Mouse (Mus musculus) kidney, adult 2 months (tissue): ENCODE data around the gene Polg. TPM values are rescaled to one million over a fixed set of nuclear protein-coding genes. Genes with fewer than 3 reads are reported as not detected.

Experiments
- DNase-seq: peaks from one replicate; pipeline ENCODE4 v3.0.0; 2021
- H3K27ac ChIP-seq: fragments of 200-500 bp; 2 replicates; pipeline ENCODE4 v1.5.1; 2012; ENCODE audit warnings: low read depth, low read length, control low read depth, inconsistent platforms; ENCODE audit not compliant: insufficient read depth
- H3K27me3 ChIP-seq: fragments of 200-500 bp; replicated peaks from 2 replicates; pipeline ENCODE4 v1.6.1; 2012; ENCODE audit warnings: mild to moderate bottlenecking, moderate library complexity, low read length, inconsistent platforms; ENCODE audit not compliant: control insufficient read depth, insufficient read depth
- H3K36me3 ChIP-seq: fragments of 200-500 bp; 2 replicates; pipeline ENCODE4 v1.6.1; 2012; ENCODE audit warnings: mild to moderate bottlenecking, moderate library complexity, low read length, inconsistent platforms; ENCODE audit not compliant: control insufficient read depth, insufficient read depth
- H3K4me1 ChIP-seq: fragments of 200-500 bp; 2 replicates; pipeline ENCODE4 v1.6.1; 2011; ENCODE audit warnings: low read length; ENCODE audit not compliant: control insufficient read depth, insufficient read depth
- H3K4me3 ChIP-seq: fragments of 200-500 bp; 2 replicates; pipeline ENCODE4 v1.5.1; 2011; ENCODE audit warnings: mild to moderate bottlenecking, low read depth, low read length, control low read depth; ENCODE audit not compliant: insufficient read depth
- CTCF ChIP-seq: fragments of 200-500 bp; conservative IDR thresholded peaks from 2 replicates; pipeline ENCODE4 v1.5.1; 2011; ENCODE audit warnings: low read depth, mild to moderate bottlenecking, control low read depth, low read length, moderate library complexity, mixed read lengths; ENCODE audit not compliant: insufficient read depth, insufficient read length
- POLR2A ChIP-seq: fragments of 200-500 bp; IDR thresholded peaks from one replicate; pipeline ENCODE4 v1.6.1; 2011; ENCODE audit warnings: low read depth, low read length, control low read depth
- WGBS: fragments of 180-500 bp; shearing (Covaris S2); methylation state at CpG from one replicate; pipeline ENCODE4 v1.1.7; 2018; 5-methylcytosine and 5-hydroxymethylcytosine counted together
- polyA plus RNA-seq: library from polyadenylated mRNA; depleted of rRNA; stranded (reverse); fragments of >200 nt; gene quantifications from 2 replicates; pipeline ENCODE4 v1.2.3, GENCODE M21; 2012

Polg gene
- polyA plus RNA-seq, 1 experiment = 33.8 TPM

DNA sequence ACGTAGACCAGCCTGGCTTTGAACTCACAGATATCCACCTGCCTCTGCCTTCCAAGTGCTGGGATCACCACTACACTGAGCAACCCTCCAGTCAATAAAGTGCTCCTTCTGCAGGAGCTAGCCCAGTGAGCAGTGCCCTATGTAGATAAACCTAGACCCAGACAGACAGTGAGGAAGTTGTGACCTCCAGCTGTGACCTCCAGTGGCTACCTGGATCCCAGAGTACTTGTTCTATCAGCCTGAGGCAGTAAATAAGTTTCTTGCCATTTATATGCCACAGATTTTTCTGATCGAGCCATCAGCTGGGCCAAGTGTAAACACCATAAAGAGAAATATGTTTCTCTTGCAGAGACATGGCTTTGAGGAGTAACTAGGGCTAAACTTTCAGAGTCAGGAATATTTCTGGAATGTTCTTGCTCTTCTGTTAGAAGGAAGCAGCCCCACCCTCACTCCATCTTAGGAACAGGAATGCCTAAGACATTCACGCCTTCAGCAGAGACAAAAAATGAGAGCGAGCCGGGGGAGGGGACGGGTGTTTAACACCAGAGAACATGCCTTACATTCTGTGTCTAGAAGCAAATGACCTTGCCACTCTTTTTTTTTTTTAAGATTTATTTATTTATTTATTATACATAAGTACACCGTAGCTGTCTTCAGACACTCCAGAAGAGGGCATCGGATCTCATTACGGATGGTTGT, 7.5 kb upstream of the Polg start:
- no peak overlapping the region for H3K4me3 ChIP-seq
- no peak overlapping the region for H3K27ac ChIP-seq
- H3K4me1 ChIP-seq = no peaks in the 10 kb centered on the region
- no peaks in the 10 kb centered on the region for H3K27me3 ChIP-seq
- WGBS = 89% methylated on average over 9 of the region's 9 CpGs
- no peak for TF ChIP-seq CTCF
- no peak for TF ChIP-seq POLR2A
- no peaks in the 10 kb centered on the region for H3K36me3 ChIP-seq
- DNase-seq = no peak

DNA sequence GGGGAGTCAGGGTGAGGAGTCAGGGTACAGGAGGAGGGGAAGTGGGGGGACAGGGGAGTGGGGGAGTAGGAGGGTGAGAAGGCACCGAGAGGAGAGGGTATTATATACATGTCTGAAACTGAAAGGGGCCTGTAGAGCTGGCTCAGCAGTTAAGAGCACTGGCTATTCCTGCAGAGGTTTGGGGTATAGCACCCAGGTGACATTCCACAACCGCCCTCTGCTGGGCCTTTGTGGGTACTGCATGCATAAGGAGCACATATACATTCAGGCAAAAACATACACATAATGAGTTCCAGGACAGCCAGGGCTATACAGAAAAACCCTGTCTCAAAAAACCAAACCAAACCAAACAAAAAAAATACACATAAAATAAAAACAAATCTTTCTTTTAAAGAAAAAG, 6.6 kb upstream of the Polg start:
- Histone ChIP-seq H3K36me3 (no peaks in the 10 kb centered on the region), H3K27ac (no peak overlapping the region), H3K4me1 (no peaks in the 10 kb centered on the region), H3K4me3 (no peak overlapping the region), H3K27me3 (no peaks in the 10 kb centered on the region)
- 65% methylated on average over 2 of the region's 2 CpGs for WGBS
- DNase-seq = no peak
- TF ChIP-seq CTCF = peak; percentile 41
- TF ChIP-seq POLR2A = no peak

DNA sequence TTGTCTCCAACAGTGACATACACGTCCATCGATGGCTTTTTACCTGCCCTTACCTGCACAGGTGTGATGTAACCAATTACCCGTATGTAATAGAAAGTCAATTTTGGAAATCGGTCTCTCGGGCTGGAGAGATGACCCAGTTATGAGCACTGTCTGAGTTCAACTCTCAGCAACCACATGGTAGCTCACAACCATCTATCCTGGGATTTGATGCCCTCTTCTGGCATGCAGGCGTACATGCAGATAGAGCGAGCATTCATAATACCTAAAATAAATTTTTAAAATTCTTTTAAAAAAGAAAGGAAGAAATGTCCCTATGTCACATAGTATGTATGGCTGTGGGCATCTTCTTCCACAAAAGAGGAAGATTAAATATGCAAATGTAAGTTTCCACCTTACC, 5.3 kb upstream of the Polg start:
- TF ChIP-seq POLR2A = no peak
- peak; percentile 43; the same call in 1 of the 2 replicates for TF ChIP-seq CTCF
- Histone ChIP-seq H3K36me3 (no peaks in the 10 kb centered on the region), H3K27me3 (no peaks in the 10 kb centered on the region), H3K4me1 (no peaks in the 10 kb centered on the region; the same call in 1 of the 2 replicates), H3K4me3 (no peak overlapping the region), H3K27ac (no peak overlapping the region)
- no peak for DNase-seq
- 72% methylated on average over 7 of the region's 7 CpGs for WGBS

DNA sequence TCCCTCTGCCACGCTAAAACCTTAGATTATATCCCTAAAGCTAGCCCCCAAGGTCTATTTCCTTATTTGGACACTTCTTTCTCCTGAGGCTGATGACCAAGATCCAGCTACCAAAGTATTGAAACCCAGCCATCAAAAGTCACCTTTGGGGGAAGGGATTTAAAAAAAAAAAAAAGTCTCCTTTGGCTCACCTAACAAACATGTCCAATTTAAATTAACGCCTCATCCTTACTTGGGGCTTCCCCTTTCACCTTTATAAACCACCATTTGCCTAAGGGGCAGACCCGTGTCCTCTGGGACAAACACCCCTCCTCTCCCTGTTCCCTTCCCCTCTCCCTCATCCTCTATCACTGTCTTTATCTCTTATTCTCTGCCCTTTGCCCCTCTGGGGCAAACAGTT, 4.6 kb upstream of the Polg start:
- TF ChIP-seq CTCF = no peak
- no peak for TF ChIP-seq POLR2A
- Histone ChIP-seq H3K4me3 (no peak overlapping the region), H3K4me1 (no peaks in the 10 kb centered on the region; the same call in 1 of the 2 replicates), H3K27me3 (no peaks in the 10 kb centered on the region), H3K27ac (no peak overlapping the region), H3K36me3 (no peaks in the 10 kb centered on the region)
- DNase-seq = no peak
- WGBS = 74% methylated on average over 3 of the region's 3 CpGs

DNA sequence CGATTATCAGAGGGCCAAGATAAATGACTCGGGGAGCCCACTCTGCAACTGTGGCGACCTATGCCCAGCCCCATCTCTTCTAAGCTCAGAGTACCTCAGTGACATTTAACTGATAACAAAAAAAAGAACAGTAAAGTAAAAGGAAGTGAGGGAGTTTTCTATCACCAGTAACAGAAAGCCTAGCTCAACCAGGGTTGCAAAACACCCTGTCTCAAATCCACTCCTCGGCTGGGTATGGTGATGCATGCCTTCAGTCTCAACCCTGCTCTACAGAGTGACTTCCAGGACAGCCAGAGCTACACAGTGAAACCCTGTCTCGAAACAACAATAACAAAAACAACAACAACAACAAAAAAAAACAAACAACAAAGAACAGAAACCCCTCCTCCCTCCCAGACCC, 3.6 kb upstream of the Polg start:
- no peak for DNase-seq
- no peaks in the 10 kb centered on the region for H3K27me3 ChIP-seq
- H3K4me3 ChIP-seq = no peak overlapping the region
- no peak for TF ChIP-seq POLR2A
- TF ChIP-seq CTCF = no peak
- WGBS = 89% methylated on average over 5 of the region's 5 CpGs
- H3K27ac ChIP-seq = no peak overlapping the region
- H3K36me3 ChIP-seq = no peaks in the 10 kb centered on the region
- peaks cover 4% of the 10 kb centered on the region; the same call in 1 of the 2 replicates for H3K4me1 ChIP-seq

DNA sequence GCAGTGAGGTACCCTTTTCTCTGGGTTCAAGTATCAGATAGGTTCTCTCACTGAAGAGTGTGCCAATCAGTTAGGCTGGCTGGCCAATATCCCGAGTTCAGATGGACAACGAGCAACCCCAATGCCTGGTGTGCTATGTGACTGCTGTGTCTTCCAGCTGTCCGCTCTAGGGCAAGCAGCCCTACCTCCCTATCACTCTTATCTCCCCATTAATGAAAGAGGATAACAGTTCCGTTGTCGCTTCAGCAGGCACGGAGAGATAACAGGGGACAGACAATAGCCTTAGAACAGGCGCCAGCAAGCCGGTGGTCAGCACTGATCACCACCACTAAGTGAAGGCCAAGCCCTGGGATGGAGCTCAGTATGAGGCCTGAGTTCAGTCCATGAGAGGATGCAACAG, 2.8 kb upstream of the Polg start:
- Histone ChIP-seq H3K4me1 (peaks cover 4% of the 10 kb centered on the region; the same call in 1 of the 2 replicates), H3K27ac (no peak overlapping the region), H3K36me3 (no peaks in the 10 kb centered on the region), H3K27me3 (no peaks in the 10 kb centered on the region), H3K4me3 (no peak overlapping the region)
- 93% methylated on average over 8 of the region's 8 CpGs for WGBS
- TF ChIP-seq POLR2A = no peak
- TF ChIP-seq CTCF = no peak
- DNase-seq = no peak

DNA sequence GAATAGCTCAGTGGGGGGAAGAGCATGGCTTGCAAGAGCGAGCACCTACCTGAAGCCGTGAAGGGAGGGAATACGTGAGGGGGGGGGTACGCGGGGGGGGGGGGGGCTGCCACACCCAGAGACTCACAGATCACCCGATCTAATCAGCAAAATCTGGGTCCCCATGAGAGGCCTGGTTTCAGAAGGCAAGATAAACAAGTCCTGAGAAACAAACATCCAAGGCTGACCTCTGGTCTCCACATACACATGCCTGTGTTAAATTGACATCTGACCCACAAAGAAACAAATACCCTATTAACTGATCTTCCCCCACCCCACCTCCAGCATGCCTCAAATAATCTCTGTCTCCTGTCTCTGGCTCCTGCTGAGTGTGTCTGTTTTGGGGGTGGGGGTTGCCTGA, 1.8 kb upstream of the Polg start:
- 8% methylated on average over 4 of the region's 6 CpGs for WGBS
- Histone ChIP-seq H3K4me3 (no peak overlapping the region), H3K4me1 (peaks cover 4% of the 10 kb centered on the region; the same call in 1 of the 2 replicates), H3K27me3 (no peaks in the 10 kb centered on the region), H3K27ac (no peak overlapping the region), H3K36me3 (no peaks in the 10 kb centered on the region)
- DNase-seq = no peak
- TF ChIP-seq CTCF (no peak), POLR2A (no peak)
